Mouse (Mus musculus): ENCODE measurements around the gene Cwc25. TPM values are rescaled to one million over a fixed set of nuclear protein-coding genes. Genes with fewer than 3 reads are reported as not detected.

Gene Cwc25
- polyA plus RNA-seq, 1 experiment, result 6.7 TPM

DNA sequence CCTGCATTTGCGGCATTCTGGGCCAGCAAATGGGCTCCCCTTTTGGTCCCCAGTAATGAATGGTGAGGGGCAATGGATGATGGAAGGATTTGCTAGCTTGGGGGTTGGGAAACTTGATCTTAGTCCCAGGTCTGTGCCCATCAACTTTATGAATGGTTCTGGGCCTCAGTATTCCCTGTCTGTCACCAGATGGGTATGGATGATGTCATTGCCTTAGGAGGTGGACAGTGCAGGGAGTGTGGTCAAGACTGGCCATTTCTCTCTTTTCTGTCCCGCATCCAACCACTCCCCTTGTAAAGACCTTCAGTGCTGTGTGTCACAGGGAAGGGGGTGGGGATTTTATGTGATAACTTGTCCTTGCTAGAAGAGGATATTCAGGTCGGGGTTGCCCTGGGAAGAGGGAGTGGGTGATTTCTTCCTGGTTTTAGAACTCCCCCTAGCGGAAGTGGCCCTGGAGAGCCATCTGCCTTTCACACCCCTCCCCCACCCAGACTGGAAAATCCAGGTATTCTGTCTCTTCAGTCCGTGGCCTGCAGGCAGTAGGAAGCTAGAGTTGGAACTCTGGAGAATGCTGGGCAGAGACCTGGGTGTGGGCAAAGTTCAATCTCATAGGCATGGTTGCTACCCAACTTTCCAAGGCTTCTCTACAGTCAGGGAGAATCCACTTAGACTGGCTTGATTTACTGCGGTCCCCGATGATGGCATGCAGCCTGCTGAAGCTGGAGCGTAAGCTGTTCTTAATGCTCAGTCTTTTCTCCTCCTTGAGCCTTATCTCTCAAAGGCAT lies 35.2 kb upstream of the Cwc25 start:
- H3K4me3 ChIP-seq (ENCODE audit: extremely low read depth, insufficient read depth, insufficient read length), result peak overlapping the region; percentile 71; the same call in 1 of the 2 replicates
- WGBS, result 74% methylated on average over 8 of the region's 8 CpGs
- H3K27ac ChIP-seq (ENCODE audit: insufficient read depth, low read length), result no peak overlapping the region
- DNase-seq (ENCODE audit: low read depth in 1 of 2, low spot score in 2 of 2), result no peak
- no peaks in the 10 kb centered on the region for H3K36me3 ChIP-seq (ENCODE audit: control insufficient read depth, insufficient read depth, low read length)
- peaks cover 21% of the 10 kb centered on the region; the same call in 1 of the 2 replicates for H3K4me1 ChIP-seq (ENCODE audit: control insufficient read depth, insufficient read depth, insufficient read length)
- no peak for TF ChIP-seq POLR2A (IDR thresholded peaks at IDR 0.05; ENCODE audit: low read depth, low read length)
- TF ChIP-seq CTCF (IDR thresholded peaks at IDR 0.05; ENCODE audit: extremely low read depth, insufficient read depth, insufficient read length, insufficient replicate concordance), result no peak
- no peaks in the 10 kb centered on the region for H3K27me3 ChIP-seq (ENCODE audit: control insufficient read depth, insufficient read depth, low read length)

DNA sequence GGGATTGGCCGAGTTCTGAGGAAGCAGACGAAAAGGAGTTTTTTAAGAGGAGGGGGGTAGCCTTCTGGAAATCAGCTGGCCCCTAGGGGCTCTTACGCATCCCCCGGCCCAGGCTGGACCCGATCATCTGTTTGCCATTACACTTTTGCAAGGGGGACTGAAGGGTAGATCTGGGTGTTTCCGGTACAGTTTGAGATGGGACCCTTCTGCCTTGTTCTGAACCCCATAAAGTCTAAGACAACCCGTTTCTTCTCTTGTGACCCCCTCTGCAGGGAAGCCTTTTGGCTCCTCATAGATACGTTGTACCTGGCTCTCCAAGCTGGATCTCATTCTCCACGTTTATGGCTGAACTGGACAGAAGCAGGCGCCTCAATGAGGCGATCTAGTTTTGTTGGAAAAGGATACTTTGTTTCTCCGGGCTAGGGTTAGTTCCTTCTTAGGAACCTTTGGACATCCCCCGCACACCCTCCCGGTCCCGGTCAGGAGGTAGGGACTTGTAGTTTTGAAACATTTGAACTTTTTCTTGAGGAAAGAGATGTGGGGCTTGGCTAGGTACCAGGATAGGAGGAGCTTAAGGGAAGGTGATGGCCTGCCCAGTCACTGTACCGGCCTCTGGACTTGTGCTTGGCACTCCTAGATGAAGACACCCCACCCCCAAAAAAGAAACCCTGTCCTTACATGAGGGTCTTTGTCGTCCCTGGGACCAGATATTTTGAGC lies 34.5 kb upstream of the Cwc25 start:
- WGBS, result 8% methylated on average over 17 of the region's 17 CpGs
- no peak for TF ChIP-seq CTCF (IDR thresholded peaks at IDR 0.05; ENCODE audit: extremely low read depth, insufficient read depth, insufficient read length, insufficient replicate concordance)
- TF ChIP-seq POLR2A (IDR thresholded peaks at IDR 0.05; ENCODE audit: low read depth, low read length), result no peak
- H3K36me3 ChIP-seq (ENCODE audit: control insufficient read depth, insufficient read depth, low read length), result no peaks in the 10 kb centered on the region
- DNase-seq (ENCODE audit: low read depth in 1 of 2, low spot score in 2 of 2), result no peak
- H3K27me3 ChIP-seq (ENCODE audit: control insufficient read depth, insufficient read depth, low read length), result no peaks in the 10 kb centered on the region
- peaks cover 13% of the 10 kb centered on the region; the same call in 1 of the 2 replicates for H3K4me1 ChIP-seq (ENCODE audit: control insufficient read depth, insufficient read depth, insufficient read length)
- H3K27ac ChIP-seq (ENCODE audit: insufficient read depth, low read length), result peak overlapping the region; percentile 91
- peak overlapping the region; percentile 71 for H3K4me3 ChIP-seq (ENCODE audit: extremely low read depth, insufficient read depth, insufficient read length)

DNA sequence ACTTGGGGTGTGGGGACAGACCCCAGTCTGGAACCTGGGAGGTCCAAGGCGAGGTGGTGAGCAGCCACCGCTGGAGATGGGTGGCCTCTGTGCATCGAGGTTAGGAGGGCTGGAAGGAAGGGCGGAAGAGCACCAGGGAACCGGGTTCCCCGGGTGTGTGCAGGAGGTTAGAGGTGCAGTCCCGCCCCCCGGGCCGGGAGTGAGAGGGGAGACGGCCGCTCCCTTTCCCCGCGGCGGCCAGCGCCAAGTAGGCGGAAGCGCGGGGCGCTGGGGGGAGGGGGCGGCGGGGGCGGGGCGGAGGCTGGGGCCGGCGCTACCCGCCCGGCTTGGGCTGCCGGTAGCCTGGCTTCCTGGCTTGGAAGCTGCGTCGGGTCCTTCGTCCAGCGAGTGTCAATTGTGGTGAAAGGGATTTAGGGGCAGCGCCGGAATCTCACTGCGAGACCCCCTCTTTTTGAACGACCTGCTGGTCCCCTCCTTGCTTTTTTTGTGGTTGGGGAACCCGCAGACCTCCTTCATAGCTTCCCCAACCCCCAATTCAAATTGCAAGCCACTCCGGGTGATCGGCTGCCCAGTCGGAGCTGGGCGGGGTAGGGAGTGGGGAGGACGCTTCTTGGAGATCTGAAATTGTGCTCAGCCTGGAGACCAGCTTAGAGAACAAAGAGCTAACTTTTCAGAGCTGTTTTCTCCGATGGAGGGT lies 33.8 kb upstream of the Cwc25 start:
- H3K36me3 ChIP-seq (ENCODE audit: control insufficient read depth, insufficient read depth, low read length), result no peaks in the 10 kb centered on the region
- H3K27ac ChIP-seq (ENCODE audit: insufficient read depth, low read length), result peak overlapping the region; percentile 91
- WGBS, result 0% methylated on average over 31 of the region's 43 CpGs
- no peak for TF ChIP-seq CTCF (IDR thresholded peaks at IDR 0.05; ENCODE audit: extremely low read depth, insufficient read depth, insufficient read length, insufficient replicate concordance)
- peak; percentile 63 for TF ChIP-seq POLR2A (IDR thresholded peaks at IDR 0.05; ENCODE audit: low read depth, low read length)
- no peaks in the 10 kb centered on the region for H3K27me3 ChIP-seq (ENCODE audit: control insufficient read depth, insufficient read depth, low read length)
- peak in 1 of 2 experiments; percentile 71 for DNase-seq (ENCODE audit: low read depth in 1 of 2, low spot score in 2 of 2)
- H3K4me3 ChIP-seq (ENCODE audit: extremely low read depth, insufficient read depth, insufficient read length), result peak overlapping the region; percentile 71
- H3K4me1 ChIP-seq (ENCODE audit: control insufficient read depth, insufficient read depth, insufficient read length), result peaks cover 13% of the 10 kb centered on the region; the same call in 1 of the 2 replicates

- no peaks in the 10 kb centered on the region for H3K36me3 ChIP-seq (ENCODE audit: control insufficient read depth, insufficient read depth, low read length)
- H3K27me3 ChIP-seq (ENCODE audit: control insufficient read depth, insufficient read depth, low read length), result no peaks in the 10 kb centered on the region
- WGBS, result under 1% methylated on average over 70 of the region's 71 CpGs
- H3K4me3 ChIP-seq (ENCODE audit: extremely low read depth, insufficient read depth, insufficient read length), result peak overlapping the region; percentile 71
- TF ChIP-seq POLR2A (IDR thresholded peaks at IDR 0.05; ENCODE audit: low read depth, low read length), result peak; percentile 82
- no peak for TF ChIP-seq CTCF (IDR thresholded peaks at IDR 0.05; ENCODE audit: extremely low read depth, insufficient read depth, insufficient read length, insufficient replicate concordance)
- peak overlapping the region; percentile 85 for H3K27ac ChIP-seq (ENCODE audit: insufficient read depth, low read length)
- peak; percentile 61 to 81 for DNase-seq (ENCODE audit: low read depth in 1 of 2, low spot score in 2 of 2)
- peaks cover 11% of the 10 kb centered on the region; the same call in 1 of the 2 replicates for H3K4me1 ChIP-seq (ENCODE audit: control insufficient read depth, insufficient read depth, insufficient read length)
These were observed 33.0 kb upstream of the Cwc25 start for GRCm38 (mm10) chr11:97799146-97799993.

DNA sequence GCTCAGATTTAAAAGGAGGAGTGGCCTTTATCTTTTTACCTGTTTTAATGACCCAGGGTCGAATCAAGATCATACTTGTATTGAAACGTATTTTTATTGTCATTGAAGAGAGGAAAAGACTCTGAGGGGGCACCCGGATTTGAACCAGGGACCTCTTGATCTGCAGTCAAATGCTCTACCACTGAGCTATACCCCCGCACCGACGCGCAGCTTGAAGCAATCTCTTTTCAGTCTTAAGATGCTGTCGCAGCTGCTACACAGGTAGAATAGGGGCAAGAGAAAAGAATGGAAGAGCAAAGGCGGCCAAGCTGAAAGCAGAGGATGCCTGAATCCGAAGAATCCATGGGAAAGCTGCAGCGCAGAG lies 32.4 kb upstream of the Cwc25 start, which contains the start of gene Lasp1:
TSS of gene Lasp1 (plus strand) at position 219 of the 364 bp plus-strand sequence.
- peak; percentile 79 to 81 for DNase-seq (ENCODE audit: low read depth in 1 of 2, low spot score in 2 of 2)
- Histone ChIP-seq H3K4me3 (ENCODE audit: extremely low read depth, insufficient read depth, insufficient read length) (peak within 1 kb of the TSS; percentile 71), H3K36me3 (ENCODE audit: control insufficient read depth, insufficient read depth, low read length) (no peaks in the 10 kb centered on the region), H3K4me1 (ENCODE audit: control insufficient read depth, insufficient read depth, insufficient read length) (peaks cover 10% of the 10 kb centered on the region; the same call in 1 of the 2 replicates), H3K27me3 (ENCODE audit: control insufficient read depth, insufficient read depth, low read length) (no peaks in the 10 kb centered on the region), H3K27ac (ENCODE audit: insufficient read depth, low read length) (peak within 1 kb of the TSS; percentile 85)
- under 1% methylated on average over 11 of the region's 11 CpGs for WGBS
- TF ChIP-seq CTCF (IDR thresholded peaks at IDR 0.05; ENCODE audit: extremely low read depth, insufficient read depth, insufficient read length, insufficient replicate concordance), result no peak
- no peak for TF ChIP-seq POLR2A (IDR thresholded peaks at IDR 0.05; ENCODE audit: low read depth, low read length)

DNA sequence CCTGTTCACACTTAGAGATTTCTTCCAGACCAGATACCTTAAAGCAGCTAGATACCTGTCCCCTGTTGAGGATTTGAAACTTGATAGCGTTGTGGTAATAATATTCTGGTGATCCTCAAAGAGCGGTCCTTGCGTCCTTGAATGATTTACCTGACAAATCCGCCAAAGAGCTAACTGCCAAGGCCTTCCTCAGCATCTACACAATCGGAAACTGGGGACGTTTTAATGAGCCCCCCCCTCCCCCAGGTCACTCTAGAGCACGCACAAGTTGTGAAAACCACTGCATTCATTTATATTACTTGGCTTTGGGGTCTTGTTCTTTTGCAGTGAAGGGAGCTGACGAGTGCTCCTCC lies 31.7 kb upstream of the Cwc25 start:
- WGBS, result 76% methylated on average over 8 of the region's 8 CpGs
- DNase-seq (ENCODE audit: low read depth in 1 of 2, low spot score in 2 of 2), result no peak
- TF ChIP-seq POLR2A (IDR thresholded peaks at IDR 0.05; ENCODE audit: low read depth, low read length) (no peak), CTCF (IDR thresholded peaks at IDR 0.05; ENCODE audit: extremely low read depth, insufficient read depth, insufficient read length, insufficient replicate concordance) (no peak)

More for the DNA sequence above, 31.7 kb upstream of the Cwc25 start:
- Histone ChIP-seq H3K36me3 (ENCODE audit: control insufficient read depth, insufficient read depth, low read length) (no peaks in the 10 kb centered on the region), H3K4me3 (ENCODE audit: extremely low read depth, insufficient read depth, insufficient read length) (no peak overlapping the region), H3K27ac (ENCODE audit: insufficient read depth, low read length) (no peak overlapping the region), H3K4me1 (ENCODE audit: control insufficient read depth, insufficient read depth, insufficient read length) (peaks cover 8% of the 10 kb centered on the region; the same call in 1 of the 2 replicates), H3K27me3 (ENCODE audit: control insufficient read depth, insufficient read depth, low read length) (no peaks in the 10 kb centered on the region)
